Mouse (Mus musculus): ENCODE data around the gene Ubash3a. TPM values are rescaled to one million over a fixed set of nuclear protein-coding genes. Genes with fewer than 3 reads are reported as not detected.

Gene Ubash3a
- polyA plus RNA-seq, 1 experiment from 2014 or later = 1.2 TPM

GRCm38 (mm10) chr17:31253951-31254350, 46.3 kb downstream of the Ubash3a start:
- 61% methylated on average over 5 of the region's 5 CpGs for whole genome bisulfite sequencing
- H3K4me3 ChIP-seq (replicated peaks) = no peak overlapping the region
- H3K4me2 ChIP-seq = no peak overlapping the region
- H3K9ac ChIP-seq = no peak overlapping the region
- H3K4me1 ChIP-seq = no peaks in the 10 kb centered on the region
- H3K27me3 ChIP-seq (replicated peaks) = no peaks in the 10 kb centered on the region
- H3K36me3 ChIP-seq = no peaks in the 10 kb centered on the region
- no peak for ATAC-seq (ENCODE audit: insufficient read depth, low FRiP score, low read depth)
- H3K9me3 ChIP-seq = no peaks in the 10 kb centered on the region
- no peak overlapping the region for H3K27ac ChIP-seq

DNA sequence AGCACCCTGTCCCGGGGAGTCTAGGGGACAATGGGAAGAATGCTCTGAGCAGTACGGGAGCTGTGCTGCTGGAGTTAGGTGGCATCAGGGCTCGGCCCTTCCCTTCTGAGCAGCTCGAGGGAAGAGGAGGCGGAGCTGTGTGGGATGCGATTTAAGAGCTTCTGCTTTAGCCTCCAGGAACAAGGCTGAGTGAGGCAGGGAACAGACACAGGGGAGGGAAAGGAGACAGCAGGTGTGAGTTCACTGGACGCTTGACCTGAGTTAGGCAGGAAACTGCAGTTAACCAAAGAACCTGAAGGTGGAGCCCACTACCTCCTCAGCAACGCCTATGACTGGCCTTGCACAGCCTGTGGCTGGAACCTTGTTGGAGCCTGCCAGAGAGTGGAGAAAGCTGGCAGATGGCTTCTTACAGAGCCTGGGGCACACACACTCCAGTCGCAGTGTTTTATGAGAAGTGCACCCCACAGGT, 46.8 kb downstream of the Ubash3a start:
- peak; percentile 77; the same call in 1 of the 2 replicates for ATAC-seq (ENCODE audit: insufficient read depth, low FRiP score, low read depth)

DNA sequence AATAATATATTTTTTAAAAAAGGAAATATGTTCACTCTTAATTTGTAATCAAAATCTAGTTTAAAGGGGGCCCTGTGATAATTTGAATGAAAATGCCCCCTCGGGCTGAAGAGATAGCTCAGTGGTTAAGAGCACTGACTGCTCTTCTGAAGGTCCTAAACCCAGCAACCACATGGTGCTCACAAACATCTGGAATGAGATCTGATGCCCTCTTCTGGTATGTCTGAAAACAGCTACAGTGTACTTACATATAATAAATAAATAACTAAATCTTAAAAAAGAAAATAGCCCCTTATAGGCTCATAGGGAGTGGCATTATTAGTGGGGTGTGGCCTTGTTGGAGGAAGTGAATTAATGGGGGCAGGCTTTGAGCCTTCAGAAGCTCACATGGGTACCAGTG, 49.5 kb downstream of the Ubash3a start:
- no peaks in the 10 kb centered on the region for H3K4me1 ChIP-seq
- no peak for ATAC-seq (ENCODE audit: insufficient read depth, low FRiP score, low read depth)
- 84% methylated on average over 1 of the region's 1 CpGs for WGBS

More for the DNA sequence above, 46.8 kb downstream of the Ubash3a start:
- H3K27me3 ChIP-seq (replicated peaks) = no peaks in the 10 kb centered on the region
- 17% methylated on average over 9 of the region's 9 CpGs for WGBS
- no peak overlapping the region for H3K9ac ChIP-seq
- H3K4me1 ChIP-seq = no peaks in the 10 kb centered on the region
- no peak overlapping the region for H3K4me3 ChIP-seq (replicated peaks)
- H3K9me3 ChIP-seq = no peaks in the 10 kb centered on the region
- no peak overlapping the region for H3K4me2 ChIP-seq
- no peaks in the 10 kb centered on the region for H3K36me3 ChIP-seq
- H3K27ac ChIP-seq = no peak overlapping the region

GRCm38 (mm10) chr17:31257898-31258297, 50.2 kb downstream of the Ubash3a start:
- H3K4me3 ChIP-seq (replicated peaks) = no peak overlapping the region
- WGBS = 90% methylated on average over 12 of the region's 12 CpGs

More for the DNA sequence above, 49.5 kb downstream of the Ubash3a start:
- no peak overlapping the region for H3K9ac ChIP-seq
- no peaks in the 10 kb centered on the region for H3K9me3 ChIP-seq
- no peak overlapping the region for H3K27ac ChIP-seq
- H3K36me3 ChIP-seq = no peaks in the 10 kb centered on the region
- H3K4me2 ChIP-seq = no peak overlapping the region
- H3K4me3 ChIP-seq (replicated peaks) = no peak overlapping the region
- H3K27me3 ChIP-seq (replicated peaks) = no peaks in the 10 kb centered on the region

DNA sequence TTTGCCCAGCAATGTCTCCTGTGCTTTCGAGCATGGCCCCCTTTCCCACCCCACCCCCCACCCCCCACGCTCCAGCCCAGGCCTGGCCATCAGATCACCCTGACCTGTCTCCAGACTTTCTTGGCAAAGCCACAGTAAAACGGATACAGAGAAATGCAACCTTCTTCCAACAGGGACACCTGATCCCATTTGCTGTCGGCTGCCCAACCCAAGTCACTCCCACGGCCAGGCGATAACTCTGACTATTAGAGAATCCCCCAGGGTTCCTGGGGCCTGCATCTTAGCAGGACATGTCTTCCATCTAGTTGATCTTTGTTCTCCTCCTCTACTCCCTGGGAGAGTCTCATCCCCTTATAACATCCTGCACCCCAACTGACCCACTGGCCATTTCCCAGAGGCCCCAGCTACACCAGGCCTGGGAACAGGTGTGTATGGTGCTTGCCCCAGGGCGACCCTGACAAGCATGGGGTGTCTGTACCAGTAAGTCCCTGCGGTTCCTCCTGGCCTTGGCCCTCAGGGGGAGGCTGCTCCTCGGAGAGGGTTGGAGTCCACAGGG, 50.7 kb downstream of the Ubash3a start:
- Histone ChIP-seq H3K9ac (no peak overlapping the region), H3K27ac (no peak overlapping the region), H3K27me3 (replicated peaks) (no peaks in the 10 kb centered on the region), H3K4me1 (no peaks in the 10 kb centered on the region), H3K9me3 (no peaks in the 10 kb centered on the region), H3K36me3 (no peaks in the 10 kb centered on the region), H3K4me3 (replicated peaks) (no peak overlapping the region), H3K4me2 (no peak overlapping the region)
- 84% methylated on average over 9 of the region's 9 CpGs for WGBS
- ATAC-seq (ENCODE audit: insufficient read depth, low FRiP score, low read depth) = no peak

More at GRCm38 (mm10) chr17:31257898-31258297, 50.2 kb downstream of the Ubash3a start:
- no peak for ATAC-seq (ENCODE audit: insufficient read depth, low FRiP score, low read depth)
- Histone ChIP-seq H3K4me1 (no peaks in the 10 kb centered on the region), H3K36me3 (no peaks in the 10 kb centered on the region), H3K27me3 (replicated peaks) (no peaks in the 10 kb centered on the region), H3K9ac (no peak overlapping the region), H3K9me3 (no peaks in the 10 kb centered on the region), H3K27ac (no peak overlapping the region), H3K4me2 (no peak overlapping the region)

DNA sequence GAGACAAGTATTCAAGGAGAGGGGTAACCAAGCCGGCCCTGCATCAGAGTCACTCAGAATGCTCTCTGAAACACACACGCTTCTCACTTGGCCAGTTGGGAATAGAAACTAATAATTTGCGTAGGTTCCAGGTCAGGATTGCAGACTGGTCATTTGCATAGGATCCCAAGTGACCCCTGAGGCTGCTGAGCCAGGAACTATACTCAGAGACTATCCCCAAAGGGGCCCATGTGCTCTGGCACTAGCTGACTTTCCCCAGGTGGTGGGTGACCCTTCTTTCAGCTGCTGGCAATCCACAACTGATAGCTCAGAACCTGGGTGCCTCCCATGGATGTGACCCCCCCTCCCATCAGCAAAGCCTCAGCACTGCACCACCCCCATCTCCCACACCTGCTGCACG, 51.5 kb downstream of the Ubash3a start:
- H3K4me1 ChIP-seq = no peaks in the 10 kb centered on the region
- no peaks in the 10 kb centered on the region for H3K9me3 ChIP-seq
- no peaks in the 10 kb centered on the region for H3K27me3 ChIP-seq (replicated peaks)
- no peak overlapping the region for H3K27ac ChIP-seq
- 85% methylated on average over 4 of the region's 4 CpGs for WGBS
- ATAC-seq (ENCODE audit: insufficient read depth, low FRiP score, low read depth) = no peak
- H3K9ac ChIP-seq = no peak overlapping the region
- no peak overlapping the region for H3K4me3 ChIP-seq (replicated peaks)
- H3K36me3 ChIP-seq = no peaks in the 10 kb centered on the region
- H3K4me2 ChIP-seq = no peak overlapping the region

- H3K27ac ChIP-seq = no peak overlapping the region
- H3K4me3 ChIP-seq (replicated peaks) = no peak overlapping the region
- no peaks in the 10 kb centered on the region for H3K9me3 ChIP-seq
- no peaks in the 10 kb centered on the region for H3K36me3 ChIP-seq
- ATAC-seq (ENCODE audit: insufficient read depth, low FRiP score, low read depth) = no peak
- H3K27me3 ChIP-seq (replicated peaks) = no peaks in the 10 kb centered on the region
- WGBS = 63% methylated on average over 4 of the region's 4 CpGs
- no peaks in the 10 kb centered on the region for H3K4me1 ChIP-seq
- no peak overlapping the region for H3K4me2 ChIP-seq
- H3K9ac ChIP-seq = no peak overlapping the region
Observed at GRCm38 (mm10) chr17:31259825-31260224, 52.2 kb downstream of the Ubash3a start.

DNA sequence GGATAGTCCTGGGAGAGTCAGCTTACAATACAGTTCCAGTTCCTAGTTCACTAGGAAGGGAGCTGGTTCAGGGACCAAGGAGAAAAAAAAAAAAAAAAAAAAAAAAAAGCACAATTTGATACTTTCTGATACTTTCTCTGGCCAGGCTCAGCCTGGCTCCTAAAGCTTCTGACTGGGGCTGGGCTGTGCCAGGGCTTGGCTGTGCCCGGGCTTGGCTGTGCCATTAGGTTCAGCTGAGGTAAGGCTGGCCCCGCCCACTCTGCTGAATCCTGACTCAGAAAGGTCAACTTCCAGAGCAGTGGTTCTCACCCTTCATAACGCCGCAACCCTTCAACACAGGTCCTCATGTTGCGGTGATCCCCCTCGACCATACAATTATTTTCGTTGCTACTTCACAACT, 52.8 kb downstream of the Ubash3a start:
- no peak overlapping the region for H3K9ac ChIP-seq
- H3K4me2 ChIP-seq = no peak overlapping the region
- H3K27ac ChIP-seq = no peak overlapping the region
- 77% methylated on average over 7 of the region's 7 CpGs for WGBS
- no peaks in the 10 kb centered on the region for H3K27me3 ChIP-seq (replicated peaks)
- no peaks in the 10 kb centered on the region for H3K4me1 ChIP-seq
- no peaks in the 10 kb centered on the region for H3K36me3 ChIP-seq
- no peaks in the 10 kb centered on the region for H3K9me3 ChIP-seq
- no peak overlapping the region for H3K4me3 ChIP-seq (replicated peaks)
- ATAC-seq (ENCODE audit: insufficient read depth, low FRiP score, low read depth) = no peak

DNA sequence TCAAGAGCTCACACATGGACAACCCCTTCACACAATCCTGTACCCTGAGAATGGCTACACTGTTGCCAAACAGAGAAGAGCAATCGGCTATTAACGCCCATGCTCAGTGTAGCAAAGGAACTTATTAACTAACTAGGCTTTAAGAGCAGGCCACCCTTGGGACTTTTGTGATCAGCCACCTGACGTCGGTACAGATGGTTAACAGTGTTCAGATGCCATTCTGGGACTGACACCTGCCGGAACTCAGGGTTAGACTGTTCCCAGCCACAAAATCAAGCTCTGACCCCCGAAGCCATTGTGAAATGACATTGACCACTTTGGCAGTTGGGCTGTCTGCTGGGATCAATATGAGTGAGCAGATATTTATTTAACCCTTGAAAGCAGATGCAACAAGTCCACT, 53.7 kb downstream of the Ubash3a start:
- WGBS = 81% methylated on average over 6 of the region's 6 CpGs
- Histone ChIP-seq H3K4me1 (no peaks in the 10 kb centered on the region), H3K9me3 (no peaks in the 10 kb centered on the region), H3K27me3 (replicated peaks) (no peaks in the 10 kb centered on the region), H3K27ac (no peak overlapping the region), H3K9ac (no peak overlapping the region), H3K4me3 (replicated peaks) (no peak overlapping the region), H3K36me3 (no peaks in the 10 kb centered on the region), H3K4me2 (no peak overlapping the region)
- no peak for ATAC-seq (ENCODE audit: insufficient read depth, low FRiP score, low read depth)

- no peak for ATAC-seq (ENCODE audit: insufficient read depth, low FRiP score, low read depth)
- H3K36me3 ChIP-seq = no peaks in the 10 kb centered on the region
- no peaks in the 10 kb centered on the region for H3K4me1 ChIP-seq
- no peaks in the 10 kb centered on the region for H3K9me3 ChIP-seq
- no peak overlapping the region for H3K9ac ChIP-seq
- H3K27ac ChIP-seq = no peak overlapping the region
- no peak overlapping the region for H3K4me2 ChIP-seq
- no peaks in the 10 kb centered on the region for H3K27me3 ChIP-seq (replicated peaks)
- no peak overlapping the region for H3K4me3 ChIP-seq (replicated peaks)
- WGBS = 58% methylated on average over 5 of the region's 5 CpGs
Observed at GRCm38 (mm10) chr17:31262715-31263114, 55.0 kb downstream of the Ubash3a start.

DNA sequence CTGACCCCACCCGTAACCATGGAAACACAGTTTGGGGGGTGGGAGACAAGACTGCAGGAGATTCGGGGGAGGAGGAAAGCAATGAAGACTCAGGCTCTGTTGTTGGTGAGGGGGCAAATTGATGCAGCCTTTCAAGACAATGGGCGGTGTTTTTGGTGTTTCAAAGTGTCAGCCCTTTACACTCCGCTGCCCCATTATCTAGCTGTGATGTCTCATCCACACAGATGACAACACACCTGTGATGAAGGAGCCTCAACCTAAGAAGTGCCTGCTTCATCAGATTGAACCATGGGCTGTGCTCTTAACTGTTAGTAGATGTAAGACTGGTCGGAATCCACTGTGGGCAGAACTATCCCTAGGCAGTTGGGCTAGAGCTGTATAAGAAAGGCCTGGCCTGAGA, 56.1 kb downstream of the Ubash3a start:
- H3K4me2 ChIP-seq = no peak overlapping the region
- H3K36me3 ChIP-seq = no peaks in the 10 kb centered on the region
- ATAC-seq (ENCODE audit: insufficient read depth, low FRiP score, low read depth) = no peak
- H3K9ac ChIP-seq = no peak overlapping the region
- H3K9me3 ChIP-seq = no peaks in the 10 kb centered on the region
- WGBS = 94% methylated on average over 5 of the region's 5 CpGs
- H3K27me3 ChIP-seq (replicated peaks) = no peaks in the 10 kb centered on the region
- H3K4me1 ChIP-seq = no peaks in the 10 kb centered on the region
- H3K4me3 ChIP-seq (replicated peaks) = no peak overlapping the region
- H3K27ac ChIP-seq = no peak overlapping the region

DNA sequence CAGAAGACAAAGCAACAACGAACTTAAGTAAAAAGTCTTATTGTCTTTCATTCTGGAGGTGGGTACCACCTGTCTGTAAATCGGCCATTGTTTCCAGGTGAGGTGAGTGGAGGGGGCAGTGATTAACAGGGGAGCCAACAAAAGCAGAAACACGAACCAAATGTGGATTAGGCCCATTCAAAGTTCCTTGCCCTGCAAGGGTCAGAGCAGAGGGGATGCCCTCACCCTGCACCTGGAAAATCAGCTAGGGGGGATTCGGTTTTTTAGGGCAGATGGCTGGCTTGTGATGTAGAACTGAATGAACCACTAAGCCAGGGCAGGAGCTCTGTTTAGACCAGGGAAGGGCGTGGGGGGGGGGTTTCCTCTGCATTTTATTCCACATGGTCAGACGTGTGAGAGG, 56.7 kb downstream of the Ubash3a start:
- no peaks in the 10 kb centered on the region for H3K9me3 ChIP-seq
- no peak overlapping the region for H3K4me3 ChIP-seq (replicated peaks)
- no peak overlapping the region for H3K9ac ChIP-seq
- H3K27me3 ChIP-seq (replicated peaks) = no peaks in the 10 kb centered on the region
- H3K4me1 ChIP-seq = no peaks in the 10 kb centered on the region
- WGBS = 52% methylated on average over 6 of the region's 6 CpGs
- H3K4me2 ChIP-seq = no peak overlapping the region
- H3K36me3 ChIP-seq = no peaks in the 10 kb centered on the region
- H3K27ac ChIP-seq = no peak overlapping the region
- no peak for ATAC-seq (ENCODE audit: insufficient read depth, low FRiP score, low read depth)

DNA sequence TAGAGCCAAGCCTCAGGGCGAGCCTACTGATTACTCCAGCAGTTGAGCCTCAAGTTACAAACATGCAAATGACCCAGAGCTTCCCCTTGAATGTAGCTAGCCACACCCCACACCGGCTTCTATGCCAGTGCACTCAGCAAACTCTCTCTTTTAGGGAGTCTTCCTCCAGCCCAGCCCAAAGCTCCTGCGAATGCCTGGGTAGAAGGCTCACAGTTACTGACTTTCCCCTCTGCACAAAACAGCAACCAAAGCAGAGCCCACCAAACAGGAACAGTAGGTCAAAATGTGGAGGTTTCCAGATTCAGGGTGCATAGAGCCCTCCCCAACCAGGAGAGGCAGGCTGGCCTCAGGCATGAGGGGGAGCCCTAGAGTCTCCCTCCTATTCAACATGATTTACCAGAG, 57.5 kb downstream of the Ubash3a start:
- WGBS = 11% methylated on average over 3 of the region's 3 CpGs
- H3K9ac ChIP-seq = no peak overlapping the region
- H3K4me3 ChIP-seq (replicated peaks) = no peak overlapping the region
- H3K9me3 ChIP-seq = no peaks in the 10 kb centered on the region
- H3K4me2 ChIP-seq = no peak overlapping the region
- H3K36me3 ChIP-seq = no peaks in the 10 kb centered on the region
- 0 out of 2 replicates have a peak, but pooled peaks have one; percentile 15 for ATAC-seq (ENCODE audit: insufficient read depth, low FRiP score, low read depth)
- H3K27me3 ChIP-seq (replicated peaks) = no peaks in the 10 kb centered on the region
- no peak overlapping the region for H3K27ac ChIP-seq
- H3K4me1 ChIP-seq = no peaks in the 10 kb centered on the region
